Mouse (Mus musculus) kidney, embryonic 14.5 days (tissue): Measurements from ENCODE around the gene Ppfibp1. TPM values are rescaled to one million over a fixed set of nuclear protein-coding genes. Genes with fewer than 3 reads are reported as not detected.

Experiments
- ATAC-seq: fragments of 200-750 bp; cut with Nextera tagmentation; 2 replicates; pipeline ENCODE4 v1.8.0; 2017; ENCODE audit warnings: moderate number of reproducible peaks, mild to moderate bottlenecking, moderate TSS enrichment, moderate library complexity; ENCODE audit not compliant: low FRiP score, low TSS enrichment
- H3K27ac ChIP-seq: fragments of 300-500 bp; sonication (generic); 2 replicates; pipeline ENCODE4 v1.5.1; 2014; ENCODE audit warnings: low read depth, mild to moderate bottlenecking, low read length, moderate library complexity, mixed read lengths
- H3K27me3 ChIP-seq: fragments of 300-500 bp; sonication (generic); 2 replicates; pipeline ENCODE4 v1.6.1; 2014; ENCODE audit warnings: mild to moderate bottlenecking, low read length; ENCODE audit not compliant: control insufficient read depth, insufficient read depth
- H3K36me3 ChIP-seq: fragments of 300-500 bp; sonication (generic); 2 replicates; pipeline ENCODE4 v1.6.1; 2014; ENCODE audit warnings: low read length, mixed read lengths; ENCODE audit not compliant: control insufficient read depth, insufficient read depth
- H3K4me1 ChIP-seq: fragments of 300-500 bp; sonication (generic); 2 replicates; pipeline ENCODE4 v1.6.1; 2014; ENCODE audit warnings: low read length, mixed read lengths; ENCODE audit not compliant: control insufficient read depth, insufficient read depth
- H3K4me2 ChIP-seq: fragments of 300-500 bp; sonication (generic); replicated peaks from 2 replicates; pipeline ENCODE4 v1.6.1; 2014; ENCODE audit warnings: low read depth, mild to moderate bottlenecking, low read length
- H3K4me3 ChIP-seq: fragments of 300-500 bp; sonication (generic); 2 replicates; pipeline ENCODE4 v1.5.1; 2014; ENCODE audit warnings: mild to moderate bottlenecking, low read length
- H3K9ac ChIP-seq: fragments of 300-500 bp; sonication (generic); 2 replicates; pipeline ENCODE4 v1.6.1; 2014; ENCODE audit warnings: low read depth, mild to moderate bottlenecking, low read length, moderate library complexity
- H3K9me3 ChIP-seq: fragments of 300-500 bp; sonication (generic); 2 replicates; pipeline ENCODE4 v1.6.1; 2016; ENCODE audit warnings: low read length; ENCODE audit not compliant: control insufficient read depth
- WGBS: fragments of 180-500 bp; shearing (Covaris S2); extraction: QIAGEN DNeasy Blood & Tissue Kit; methylation state at CpG from one replicate; pipeline ENCODE4 v1.1.7; 2014; 5-methylcytosine and 5-hydroxymethylcytosine counted together
- polyA plus RNA-seq: library from polyadenylated mRNA; unstranded; fragments of >200 nt; fragmentation: Nextera tagmentation; extraction: Ambion mirVana; gene quantifications from 2 replicates; pipeline ENCODE4 v1.2.1, GENCODE M21; 2014

Gene Ppfibp1
- polyA plus RNA-seq, 1 experiment from 2014 or later: 80.1 TPM

DNA sequence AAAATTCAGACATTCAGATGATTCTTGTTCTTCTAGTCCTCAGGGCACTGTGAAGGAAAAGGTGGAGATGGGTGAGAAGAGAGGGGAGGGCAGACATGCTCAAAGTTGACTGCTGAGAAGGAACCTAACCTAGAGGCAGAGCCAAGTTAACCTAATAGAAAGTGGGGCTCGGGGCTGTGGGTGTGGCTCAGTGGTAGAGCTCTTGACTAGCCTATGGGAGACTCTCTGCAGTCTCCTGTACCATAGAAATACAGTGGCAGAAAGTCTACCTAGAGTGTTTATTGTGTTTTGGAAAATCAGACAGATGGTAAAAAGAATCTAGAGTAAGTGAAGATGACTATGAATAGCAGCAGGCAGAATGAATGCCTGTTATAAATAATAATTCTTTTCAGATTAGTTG is 67.2 kb downstream of the Ppfibp1 start:
- H3K27ac ChIP-seq: no peak overlapping the region
- peaks cover 14% of the 10 kb centered on the region for H3K4me1 ChIP-seq
- no peaks in the 10 kb centered on the region for H3K27me3 ChIP-seq
- no peak overlapping the region for H3K4me2 ChIP-seq
- 67% methylated on average over 1 of the region's 1 CpGs for WGBS
- H3K4me3 ChIP-seq: no peak overlapping the region
- ATAC-seq: no peak
- no peaks in the 10 kb centered on the region for H3K9me3 ChIP-seq
- H3K36me3 ChIP-seq: no peaks in the 10 kb centered on the region; the same call in 1 of the 2 replicates
- H3K9ac ChIP-seq: no peak overlapping the region

DNA sequence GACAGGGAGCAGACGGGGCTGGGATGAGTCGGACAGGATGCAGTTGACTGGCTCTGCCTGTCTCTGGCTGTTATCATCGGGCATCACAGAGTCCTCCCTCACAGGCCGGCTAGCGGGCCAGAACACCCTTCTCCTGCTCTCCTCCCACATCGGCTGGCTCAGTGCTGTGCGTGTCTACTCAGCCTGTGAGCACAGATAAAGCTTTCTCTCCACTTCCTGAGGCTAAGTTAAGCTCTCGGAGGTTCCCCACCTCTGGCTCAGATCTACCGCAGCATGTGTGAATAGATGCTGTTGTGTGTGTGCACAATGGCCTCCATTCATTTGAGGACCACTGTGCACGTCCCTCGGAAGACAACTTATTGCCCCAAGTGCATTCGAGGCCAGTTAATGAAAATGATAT is 67.6 kb downstream of the Ppfibp1 start:
- no peak overlapping the region for H3K9ac ChIP-seq
- no peak overlapping the region for H3K4me3 ChIP-seq
- peak overlapping the region; percentile 33; the same call in 1 of the 2 replicates for H3K27ac ChIP-seq
- H3K9me3 ChIP-seq: no peaks in the 10 kb centered on the region
- H3K4me1 ChIP-seq: peaks cover 10% of the 10 kb centered on the region
- ATAC-seq: peak; percentile 83
- no peaks in the 10 kb centered on the region; the same call in 1 of the 2 replicates for H3K36me3 ChIP-seq
- H3K4me2 ChIP-seq: no peak overlapping the region
- no peaks in the 10 kb centered on the region for H3K27me3 ChIP-seq
- WGBS: 42% methylated on average over 12 of the region's 12 CpGs

DNA sequence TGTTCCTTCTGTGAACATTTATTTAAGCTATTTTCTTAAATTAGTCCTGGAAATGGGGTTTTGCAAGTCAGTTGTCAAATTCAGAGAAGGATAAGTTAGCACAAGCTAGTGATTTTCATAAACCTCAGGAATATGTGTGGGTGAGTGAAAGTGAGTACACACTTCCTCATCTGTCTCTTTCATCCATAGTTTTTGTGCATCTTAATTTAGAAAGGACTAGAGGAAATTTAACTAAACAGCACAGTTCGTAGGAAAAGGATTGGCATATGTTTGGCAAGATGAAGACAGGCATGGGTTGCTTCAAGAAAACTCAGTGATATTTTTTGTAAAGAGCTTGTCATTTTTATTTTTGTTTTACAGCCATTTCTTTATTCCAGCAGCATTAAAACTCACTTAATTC is 68.7 kb downstream of the Ppfibp1 start:
- ATAC-seq: no peak
- Histone ChIP-seq H3K4me3 (no peak overlapping the region), H3K27ac (no peak overlapping the region), H3K9me3 (no peaks in the 10 kb centered on the region), H3K27me3 (no peaks in the 10 kb centered on the region), H3K9ac (no peak overlapping the region), H3K4me2 (no peak overlapping the region), H3K36me3 (no peaks in the 10 kb centered on the region; the same call in 1 of the 2 replicates), H3K4me1 (peaks cover 10% of the 10 kb centered on the region)
- 91% methylated on average over 1 of the region's 1 CpGs for WGBS

DNA sequence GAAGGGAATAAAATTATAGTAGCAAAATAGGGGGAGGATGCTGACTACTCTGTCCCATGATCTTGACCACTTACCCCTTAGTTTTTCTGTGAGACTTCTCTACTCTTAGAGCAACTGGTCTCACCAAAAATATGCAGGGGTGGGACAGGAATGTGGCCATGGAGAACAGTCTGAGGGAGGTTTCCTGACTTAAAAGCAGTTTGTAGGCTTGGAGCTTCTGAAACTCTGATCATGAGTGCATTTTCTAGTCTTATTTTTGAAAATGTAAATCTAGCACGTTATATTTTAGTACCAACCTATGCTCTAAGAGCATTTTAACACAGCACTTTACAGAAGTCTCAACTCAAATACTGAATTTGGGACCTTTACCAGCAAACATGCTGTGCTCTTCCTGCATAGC is 70.4 kb downstream of the Ppfibp1 start:
- H3K9me3 ChIP-seq: no peaks in the 10 kb centered on the region

DNA sequence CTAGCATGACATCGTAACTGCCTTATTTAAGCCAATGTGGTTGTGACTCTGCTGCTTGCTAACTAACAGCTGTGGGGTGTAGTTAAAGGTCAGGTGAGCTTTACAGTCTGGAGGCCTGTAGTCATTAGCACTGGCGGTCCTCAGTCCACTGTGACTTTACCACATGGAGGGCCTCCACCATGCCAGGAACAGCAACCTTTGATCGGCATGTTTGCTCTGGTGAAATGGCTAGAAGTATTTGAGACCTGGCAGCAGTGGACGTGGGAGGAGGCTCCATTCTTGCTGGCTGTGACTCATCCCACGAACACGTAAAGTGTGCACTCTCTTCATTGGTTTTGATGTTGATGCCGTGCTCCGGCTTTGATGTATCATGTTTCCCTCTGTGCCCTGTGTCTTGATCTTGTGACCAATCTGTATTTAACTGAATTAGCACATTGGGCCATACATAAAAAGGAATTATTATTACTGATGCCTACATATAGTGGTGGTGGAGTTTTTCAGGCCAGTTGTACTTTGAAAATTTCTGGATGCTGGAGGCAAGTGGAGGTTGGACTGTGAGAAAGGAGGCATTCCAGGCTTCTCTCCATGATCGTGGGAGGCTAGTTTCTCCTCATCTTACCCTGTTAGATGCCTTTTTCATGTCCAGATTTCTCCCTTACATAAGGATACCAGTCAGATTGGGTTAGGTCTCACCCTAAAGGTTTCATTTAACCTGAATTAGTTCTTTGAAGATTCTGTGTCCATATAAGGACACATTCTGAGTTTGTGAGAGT is 71.8 kb downstream of the Ppfibp1 start:
- Histone ChIP-seq H3K27me3 (no peaks in the 10 kb centered on the region), H3K9ac (no peak overlapping the region), H3K4me2 (no peak overlapping the region), H3K4me3 (no peak overlapping the region), H3K4me1 (peaks cover 10% of the 10 kb centered on the region), H3K9me3 (no peaks in the 10 kb centered on the region), H3K36me3 (no peaks in the 10 kb centered on the region), H3K27ac (no peak overlapping the region)
- 48% methylated on average over 9 of the region's 9 CpGs for WGBS
- ATAC-seq: 0 out of 2 replicates have a peak, but pooled peaks have one; percentile 50

More for the DNA sequence above, 70.4 kb downstream of the Ppfibp1 start:
- Histone ChIP-seq H3K4me2 (no peak overlapping the region), H3K36me3 (no peaks in the 10 kb centered on the region), H3K27me3 (no peaks in the 10 kb centered on the region), H3K4me1 (peaks cover 10% of the 10 kb centered on the region), H3K4me3 (no peak overlapping the region), H3K9ac (no peak overlapping the region), H3K27ac (no peak overlapping the region)
- WGBS: 90% methylated on average over 1 of the region's 1 CpGs
- no peak for ATAC-seq

DNA sequence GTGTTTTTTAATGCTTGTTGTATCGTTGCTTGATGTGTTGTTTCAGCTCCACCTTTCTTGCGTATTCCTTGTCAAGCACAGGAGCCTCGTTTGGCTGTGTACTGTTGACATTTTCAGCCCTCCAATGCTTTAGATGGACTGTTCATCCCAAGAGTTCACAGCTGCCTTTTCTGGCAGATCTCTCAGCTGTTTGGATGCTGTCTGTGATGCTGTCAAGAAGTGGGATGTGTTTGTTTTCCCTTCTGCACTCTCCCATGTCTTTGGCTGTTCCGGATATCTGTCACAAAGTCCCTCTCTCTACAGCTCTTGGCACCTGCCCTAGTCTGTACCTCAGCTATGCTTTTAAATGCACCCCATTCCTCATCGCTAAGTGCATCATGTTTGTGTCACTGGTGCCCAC is 72.7 kb downstream of the Ppfibp1 start:
- whole genome bisulfite sequencing: 73% methylated on average over 5 of the region's 5 CpGs
- Histone ChIP-seq H3K9ac (no peak overlapping the region), H3K4me3 (no peak overlapping the region), H3K27ac (no peak overlapping the region), H3K36me3 (no peaks in the 10 kb centered on the region), H3K9me3 (no peaks in the 10 kb centered on the region), H3K27me3 (no peaks in the 10 kb centered on the region), H3K4me2 (no peak overlapping the region), H3K4me1 (peaks cover 8% of the 10 kb centered on the region)
- ATAC-seq: no peak

DNA sequence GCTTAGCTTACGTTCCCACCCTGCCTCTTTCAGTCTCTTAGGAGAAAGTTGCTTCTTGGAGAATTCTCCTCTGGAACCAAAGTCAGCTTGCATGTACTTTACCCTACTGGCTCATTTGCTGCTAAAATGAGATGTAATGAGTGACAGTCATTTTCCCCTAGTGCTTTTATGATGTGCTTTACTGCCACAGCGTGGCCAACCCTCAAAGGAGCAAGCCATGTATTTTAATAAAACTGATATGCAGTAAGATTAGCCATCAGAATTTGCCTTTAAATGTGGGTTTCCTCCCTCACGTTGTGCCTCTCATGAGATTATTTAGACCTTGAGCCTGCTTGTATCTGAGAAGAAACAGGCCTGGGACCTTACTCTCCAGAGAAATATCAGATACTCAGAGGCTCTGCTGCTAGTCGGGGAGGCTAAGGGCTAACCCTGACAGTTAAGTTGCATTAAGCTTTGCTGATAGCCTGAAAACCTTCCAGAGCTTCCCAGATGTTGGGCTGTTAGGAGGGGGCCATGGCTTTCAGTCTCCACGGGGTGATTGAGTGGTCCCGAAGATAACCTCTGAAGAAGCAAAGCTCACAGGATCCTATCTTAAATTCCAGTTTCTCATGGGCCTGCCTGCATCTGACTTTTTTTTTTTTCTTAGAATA is 73.7 kb downstream of the Ppfibp1 start:
- Histone ChIP-seq H3K36me3 (no peaks in the 10 kb centered on the region), H3K27ac (no peak overlapping the region), H3K4me1 (peaks cover 7% of the 10 kb centered on the region), H3K9ac (no peak overlapping the region), H3K4me3 (no peak overlapping the region), H3K9me3 (no peaks in the 10 kb centered on the region), H3K4me2 (no peak overlapping the region), H3K27me3 (no peaks in the 10 kb centered on the region)
- WGBS: 56% methylated on average over 6 of the region's 6 CpGs
- no peak for ATAC-seq

DNA sequence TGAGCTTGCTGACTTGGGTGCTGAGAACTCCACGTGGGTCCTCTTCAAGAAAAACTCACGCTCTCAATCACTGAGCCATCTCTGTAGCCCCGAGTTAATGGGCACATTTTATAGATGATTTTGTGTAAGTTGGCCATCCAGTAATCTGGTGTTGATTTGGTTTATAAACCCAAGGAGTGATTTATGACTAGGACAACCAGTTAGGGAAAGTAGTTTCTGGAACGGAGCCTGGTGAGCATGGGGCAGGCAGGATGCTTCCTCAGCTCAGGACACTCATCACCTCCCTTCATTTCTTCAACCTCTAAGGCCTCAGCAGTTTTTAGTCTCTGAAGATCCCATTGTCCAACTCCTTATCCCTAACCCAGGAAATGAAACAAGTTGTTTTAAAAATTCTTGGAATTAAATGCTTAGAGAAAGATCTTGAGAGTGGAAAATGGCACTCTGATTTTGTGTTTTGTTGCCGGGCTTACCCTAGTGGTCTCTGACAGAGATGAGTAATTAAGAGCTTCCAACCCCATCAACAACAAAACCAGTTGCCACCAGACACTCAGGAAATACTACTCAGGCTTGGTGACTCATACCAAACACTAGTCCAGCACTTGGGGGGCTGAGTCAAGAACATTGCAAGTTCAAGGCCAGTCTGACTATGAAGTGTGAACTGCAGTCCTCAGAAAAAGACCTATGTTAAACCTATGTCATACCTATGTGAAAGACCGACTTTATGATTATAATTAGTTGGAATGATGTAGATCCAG is 75.3 kb downstream of the Ppfibp1 start:
- H3K36me3 ChIP-seq: no peaks in the 10 kb centered on the region
- WGBS: 80% methylated on average over 6 of the region's 6 CpGs
- no peaks in the 10 kb centered on the region for H3K9me3 ChIP-seq
- no peaks in the 10 kb centered on the region for H3K27me3 ChIP-seq
- no peak for ATAC-seq
- H3K9ac ChIP-seq: no peak overlapping the region
- H3K4me3 ChIP-seq: no peak overlapping the region
- H3K27ac ChIP-seq: no peak overlapping the region
- peaks cover 7% of the 10 kb centered on the region for H3K4me1 ChIP-seq
- H3K4me2 ChIP-seq: no peak overlapping the region
